Mouse (Mus musculus) B cell, adult 2 months (primary cell): ENCODE measurements around the gene 1110017D15Rik.

Experiments used
- DNase-seq, 2 experiments: peaks; one replicate each; pipeline ENCODE4 v3.0.0; 2022

Gene 1110017D15Rik

GRCm38 (mm10) chr4:41517233-41517632 is at the start of gene 1110017D15Rik:
TSS of gene 1110017D15Rik (minus strand) at chr4:41517333.
- no peak for DNase-seq

DNA sequence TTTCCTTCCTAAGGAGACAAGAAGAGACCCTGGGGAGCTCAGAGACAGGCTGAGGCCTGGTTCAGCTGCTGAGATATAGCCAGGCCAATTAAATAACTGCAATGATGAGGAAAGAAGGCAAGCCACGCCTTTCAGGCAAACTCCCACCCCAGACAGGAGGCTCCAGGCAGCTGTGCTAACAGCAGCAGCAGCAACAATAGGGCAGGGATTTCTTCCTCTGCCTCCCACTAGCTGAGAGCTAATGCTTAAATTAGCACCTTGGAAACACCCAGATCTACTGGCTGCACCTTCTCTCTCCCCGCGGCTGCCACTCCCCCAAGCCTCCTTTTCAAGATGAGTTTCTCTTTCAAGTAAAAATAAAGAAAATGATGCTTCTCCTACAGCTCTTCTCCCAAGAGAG is 49.0 kb upstream of the 1110017D15Rik start:
- DNase-seq, result no peak

GRCm38 (mm10) chr4:41563297-41563696 is 46.2 kb upstream of the 1110017D15Rik start:
- no peak for DNase-seq

- DNase-seq, result no peak
Measured at GRCm38 (mm10) chr4:41557092-41557491, 40.0 kb upstream of the 1110017D15Rik start.

DNA sequence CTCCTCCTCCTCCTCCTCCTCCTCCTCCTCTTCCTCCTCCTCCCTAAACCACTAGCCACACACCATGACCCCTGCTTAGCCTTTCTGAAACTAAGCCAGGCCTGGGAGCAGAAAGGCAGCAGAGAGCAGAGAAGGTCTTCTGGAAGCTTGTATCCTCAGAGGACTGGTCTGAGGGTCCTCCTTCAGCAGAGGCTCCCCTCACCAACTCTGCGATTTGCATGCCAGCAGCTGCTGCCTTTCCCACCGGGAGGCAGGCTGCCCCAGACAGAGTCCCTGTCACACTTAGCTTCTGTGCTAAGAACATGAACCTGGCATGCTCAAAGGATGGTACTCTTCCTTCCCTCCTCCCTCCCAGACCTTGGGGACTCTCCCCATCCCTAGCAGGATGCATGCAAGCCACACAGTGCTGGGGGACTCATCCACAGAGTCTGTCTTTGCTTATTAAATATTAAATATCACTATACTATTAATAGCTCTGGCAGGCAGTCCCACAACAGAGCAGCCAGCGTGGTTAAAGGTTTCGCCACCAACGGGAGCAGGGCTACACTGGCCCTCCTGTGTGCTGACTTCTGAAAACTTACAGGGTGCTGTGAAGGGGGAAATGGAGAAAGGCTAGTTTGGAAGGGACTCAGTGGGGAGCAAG is 39.3 kb upstream of the 1110017D15Rik start:
- DNase-seq, result no peak

DNA sequence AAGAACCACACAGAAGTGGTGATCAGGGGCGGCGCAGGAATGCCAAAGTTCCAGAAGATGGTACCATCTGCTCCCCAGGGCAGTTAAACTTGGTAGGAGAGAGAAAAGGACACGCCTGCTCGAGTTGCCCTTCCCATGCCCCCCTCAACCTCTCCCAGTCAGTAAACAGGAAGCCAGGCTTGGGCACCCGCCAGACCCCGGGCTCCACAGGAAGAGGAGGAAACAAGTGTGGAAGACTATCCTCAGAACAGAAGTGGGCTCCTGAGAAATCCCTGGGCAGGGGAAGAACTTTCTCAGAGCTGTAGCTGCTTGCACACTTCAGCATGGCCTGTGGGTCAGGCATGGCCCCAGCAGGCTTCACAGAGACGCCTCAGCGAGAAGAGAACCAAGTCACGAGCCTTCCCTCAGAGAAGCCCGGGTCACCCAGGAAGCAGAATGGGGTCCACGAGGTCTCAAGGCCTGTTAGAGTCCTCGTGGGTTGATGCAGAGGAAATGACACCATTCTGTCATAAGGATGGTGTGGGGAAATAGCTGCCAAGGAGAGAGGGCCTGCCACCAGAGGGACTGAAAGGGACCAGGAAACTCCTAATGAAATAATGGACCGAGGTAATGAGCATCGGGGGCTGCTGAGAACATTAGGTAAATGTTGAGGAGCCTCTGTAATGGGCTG is 38.0 kb upstream of the 1110017D15Rik start:
- no peak for DNase-seq

DNA sequence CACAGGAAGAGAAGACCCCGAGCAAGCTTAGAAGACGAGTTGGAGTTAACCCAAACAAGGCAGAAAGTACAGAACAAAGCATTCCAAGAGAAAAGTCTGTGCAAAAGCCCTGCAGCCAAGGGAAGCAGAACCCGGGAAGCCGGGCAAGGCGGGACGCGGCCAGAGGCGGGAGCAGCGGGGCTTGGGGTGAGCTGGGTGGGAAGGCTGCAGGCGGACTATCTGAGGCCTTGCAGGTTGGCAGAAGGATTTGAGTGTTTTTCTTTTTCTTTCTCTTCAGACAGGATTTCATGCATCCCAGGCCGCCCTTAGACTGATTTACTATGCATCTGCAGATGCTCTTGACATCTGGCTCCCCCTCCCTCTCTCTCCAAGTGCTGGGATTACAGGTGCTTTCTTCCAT is 36.0 kb upstream of the 1110017D15Rik start:
- DNase-seq, result no peak

- DNase-seq, result peak; percentile 84 to 87
Measured at GRCm38 (mm10) chr4:41552529-41552928, 35.4 kb upstream of the 1110017D15Rik start.

DNA sequence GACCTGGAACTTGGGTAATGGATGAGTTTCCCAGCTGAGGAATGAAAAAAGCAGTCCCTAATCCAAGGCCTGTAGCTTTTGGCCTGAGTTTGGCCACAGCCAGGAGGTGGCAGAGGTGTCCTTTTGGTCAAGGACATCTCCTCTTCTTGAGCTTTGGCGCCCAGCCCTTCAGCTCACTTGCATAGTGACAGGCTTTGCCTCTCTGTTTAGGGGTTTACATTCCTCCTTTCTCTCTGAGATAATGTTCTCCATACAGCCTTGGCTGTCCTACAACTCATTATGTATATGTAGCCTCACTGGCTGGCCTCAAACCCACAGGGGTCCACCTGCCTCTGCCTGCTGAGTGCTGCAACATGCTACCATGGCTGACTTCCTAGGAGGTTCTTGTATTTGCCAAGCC is 30.0 kb upstream of the 1110017D15Rik start:
- DNase-seq, result no peak

DNA sequence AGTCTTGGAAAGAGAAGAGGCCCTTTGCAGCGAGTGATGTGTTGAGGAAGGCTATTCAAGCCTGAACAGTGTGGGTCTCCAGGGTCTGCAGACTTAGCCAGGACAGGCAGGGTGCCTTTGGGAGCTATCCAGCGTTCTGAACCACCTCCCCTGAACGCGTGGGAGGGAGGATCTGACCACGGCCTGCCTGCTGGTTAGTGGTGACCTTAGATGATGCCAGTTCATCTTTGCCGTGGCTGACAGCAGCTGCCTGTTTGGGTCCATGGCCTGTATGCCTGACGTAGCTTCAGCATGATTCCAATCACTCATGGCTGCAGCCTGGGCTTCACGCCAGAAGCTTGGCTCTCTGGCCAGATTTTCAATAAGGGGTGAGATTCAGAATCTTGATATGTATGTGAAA is 28.9 kb upstream of the 1110017D15Rik start:
- DNase-seq, result no peak

DNA sequence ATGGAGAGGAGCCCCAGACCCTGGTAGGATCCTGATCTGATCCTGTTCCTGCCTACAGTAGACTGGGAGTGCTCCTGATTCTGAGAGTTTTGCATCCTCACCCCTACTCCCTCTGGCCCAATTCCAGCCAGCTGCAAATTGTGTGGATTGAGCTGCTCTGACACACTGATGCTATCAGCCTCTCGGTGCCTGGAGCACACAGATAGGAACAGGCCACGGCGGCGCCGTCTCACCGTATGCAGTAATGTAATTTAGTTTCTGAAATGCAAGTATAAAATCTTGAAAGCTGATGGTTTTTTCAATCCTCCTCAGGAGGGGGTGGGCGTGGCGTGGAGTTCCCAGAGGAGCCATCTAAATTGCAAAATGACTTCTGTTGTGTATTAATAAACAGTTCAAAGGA is 25.0 kb upstream of the 1110017D15Rik start:
- no peak for DNase-seq

DNA sequence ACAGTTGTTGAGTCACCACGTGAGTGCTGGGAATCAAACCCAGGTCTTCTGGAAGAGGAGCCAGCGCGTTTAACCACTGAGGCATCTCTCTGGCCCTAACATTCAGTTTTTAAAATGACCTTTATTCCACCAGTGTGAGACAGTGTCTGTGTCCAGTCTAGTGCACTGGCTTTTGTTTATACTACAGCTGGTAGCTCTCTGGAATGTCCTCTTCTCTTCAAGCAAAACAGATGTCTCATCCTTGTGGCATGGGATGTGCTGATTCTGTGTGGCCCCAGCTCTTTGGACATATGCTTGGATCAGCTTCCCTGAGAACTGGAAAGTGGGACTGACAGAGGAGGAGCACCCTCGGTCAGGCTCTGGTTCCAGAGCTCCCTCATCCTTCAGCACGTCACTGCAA is 17.7 kb upstream of the 1110017D15Rik start:
- no peak for DNase-seq

GRCm38 (mm10) chr4:41532420-41532819 is 15.3 kb upstream of the 1110017D15Rik start:
- DNase-seq, result peak; percentile 15 to 16

DNA sequence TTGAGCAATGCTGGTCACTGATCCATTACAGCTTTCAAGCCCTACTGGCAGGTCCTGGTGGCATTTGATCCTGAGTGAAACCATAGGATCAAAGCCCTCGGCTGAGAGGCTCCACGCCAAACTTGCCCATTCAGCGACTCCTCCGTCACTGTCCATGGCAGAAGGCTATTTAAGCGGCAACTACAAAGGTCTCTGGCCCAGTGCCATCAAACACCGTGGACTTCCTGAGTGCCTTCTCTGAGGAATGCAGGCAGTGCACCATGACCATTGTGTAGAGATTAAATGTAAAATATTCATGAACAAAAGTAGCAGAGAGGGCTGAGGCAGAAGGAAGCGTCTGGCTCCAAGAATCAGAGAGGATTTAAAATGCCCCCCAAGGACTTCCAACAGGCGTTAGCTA is 10.9 kb upstream of the 1110017D15Rik start:
- DNase-seq, result no peak

- DNase-seq, result no peak
Measured at GRCm38 (mm10) chr4:41527076-41527475, 9.9 kb upstream of the 1110017D15Rik start.

GRCm38 (mm10) chr4:41526553-41526952 is 9.4 kb upstream of the 1110017D15Rik start:
- no peak for DNase-seq

DNA sequence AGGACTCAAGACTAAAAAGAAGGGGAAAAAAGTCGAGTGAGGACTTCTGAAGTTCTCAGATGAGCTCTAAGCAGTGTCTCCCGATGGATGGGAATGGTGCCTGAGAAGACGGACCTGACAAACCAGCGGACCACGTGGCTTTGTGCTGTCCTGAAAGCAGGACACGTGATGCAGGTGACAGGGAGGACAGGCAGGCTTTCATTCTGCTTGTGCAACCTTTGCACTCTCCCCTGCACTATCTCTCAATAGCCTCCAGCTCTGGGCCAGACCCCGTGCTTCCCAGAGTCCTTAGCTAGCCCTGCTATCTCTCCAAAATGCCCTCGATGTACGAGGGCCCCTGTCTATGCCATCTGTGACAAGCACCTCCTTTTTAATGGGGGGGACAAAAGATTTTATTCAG is 7.7 kb upstream of the 1110017D15Rik start:
- DNase-seq, result no peak

- no peak for DNase-seq
Measured at GRCm38 (mm10) chr4:41523839-41524238, 6.7 kb upstream of the 1110017D15Rik start.

DNA sequence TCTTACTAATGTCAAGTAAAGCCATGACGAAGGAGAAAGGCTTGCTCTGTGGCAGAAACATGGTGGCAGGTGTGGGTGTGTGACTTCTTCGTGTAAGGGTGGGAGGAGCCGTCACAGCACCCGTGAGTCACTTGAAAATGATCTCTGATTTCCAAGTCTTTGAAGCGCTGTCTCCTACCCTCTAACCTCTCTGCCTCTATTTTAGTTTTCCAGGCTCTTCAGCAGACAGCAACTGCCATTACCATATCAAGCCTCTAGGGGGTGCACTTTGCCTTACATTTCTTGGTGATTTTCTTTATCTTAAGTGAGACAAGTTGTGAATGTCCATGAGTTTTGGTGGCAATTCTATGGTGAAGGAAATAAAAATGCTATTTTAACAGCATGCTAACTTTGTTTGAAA is 5.7 kb upstream of the 1110017D15Rik start:
- DNase-seq, result peak; percentile 59 to 66

DNA sequence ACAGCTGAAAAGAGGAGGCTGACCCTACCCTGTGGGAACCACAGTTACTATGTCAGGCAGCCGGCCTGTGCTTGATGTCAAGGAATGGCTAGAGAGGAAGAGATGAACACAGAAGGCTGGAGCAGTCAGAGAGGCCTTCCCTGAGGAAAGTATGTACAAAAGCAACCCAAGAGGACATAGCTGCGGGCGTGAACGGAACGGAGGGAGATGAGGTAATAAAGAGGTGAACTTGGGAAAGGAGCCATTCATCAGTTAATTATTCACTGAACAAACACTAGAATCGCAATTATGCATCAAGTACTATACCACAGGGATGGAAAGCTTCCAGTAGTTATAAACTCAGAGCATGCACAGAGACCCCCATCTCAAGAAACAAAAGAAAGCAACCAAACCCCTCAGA is 5.0 kb upstream of the 1110017D15Rik start:
- no peak for DNase-seq

DNA sequence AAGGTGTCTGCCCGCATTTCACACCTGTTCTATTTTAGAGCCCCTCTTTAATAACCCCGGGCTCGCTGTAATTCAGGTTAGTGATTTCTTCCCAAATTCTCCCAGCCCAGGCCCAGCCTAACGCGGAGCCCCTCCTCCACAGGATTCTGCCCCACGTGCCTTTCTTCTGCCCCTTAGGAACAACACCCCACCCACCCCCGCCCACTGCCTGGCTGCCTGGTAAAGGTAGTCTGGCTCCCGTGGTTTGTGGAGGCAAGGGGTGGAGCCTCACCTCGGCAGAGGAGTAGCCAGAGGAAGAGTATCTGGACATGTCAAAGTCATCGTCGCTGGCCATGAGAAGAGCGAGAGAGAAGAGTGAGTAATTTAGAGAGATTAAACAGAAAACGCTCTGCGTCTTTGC is 3.5 kb upstream of the 1110017D15Rik start:
- no peak for DNase-seq

GRCm38 (mm10) chr4:41519195-41519594 is 2.1 kb upstream of the 1110017D15Rik start:
- DNase-seq, result no peak

DNA sequence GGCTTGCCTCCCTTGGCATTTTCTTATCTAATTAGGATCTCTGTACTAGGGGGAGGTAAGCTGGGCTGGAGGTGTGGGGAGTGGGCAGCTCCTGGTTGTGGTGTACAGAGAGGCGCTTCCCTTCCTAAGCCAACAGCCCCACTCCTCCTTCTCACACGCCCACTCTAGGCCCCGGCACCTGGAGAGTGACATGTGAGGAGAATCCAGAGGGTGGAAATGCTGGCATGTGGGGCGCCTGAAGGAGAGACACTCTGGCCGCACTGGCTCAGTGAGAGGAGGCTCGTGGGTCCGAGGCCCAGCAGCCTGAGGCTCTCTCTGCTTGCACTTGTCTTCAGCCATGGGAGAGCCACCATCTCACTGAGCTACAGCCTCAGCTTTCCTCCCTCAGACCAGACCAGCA is 1.2 kb upstream of the 1110017D15Rik start:
- DNase-seq, result no peak

GRCm38 (mm10) chr4:41513714-41514113 is 3.4 kb downstream of the 1110017D15Rik start:
- no peak for DNase-seq

DNA sequence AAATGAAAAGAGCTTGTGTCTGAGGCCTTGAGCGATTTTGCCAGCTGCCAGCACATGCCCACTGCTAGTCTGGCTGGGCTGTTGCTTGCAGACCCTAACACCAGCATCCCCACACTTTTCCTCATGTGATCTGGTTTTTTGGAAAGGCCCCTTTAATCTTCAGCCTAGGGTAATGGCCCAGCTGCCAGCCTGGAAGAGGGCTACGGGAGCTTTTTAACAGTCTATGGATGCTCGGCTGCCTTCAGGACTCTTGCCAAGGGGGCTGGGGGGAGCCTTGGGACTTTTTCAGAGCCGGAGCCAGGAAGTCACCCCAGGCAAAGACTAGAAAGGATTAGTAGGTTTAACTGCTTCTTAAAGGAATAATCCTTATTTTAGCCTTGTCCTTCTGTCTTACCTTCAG is 3.8 kb downstream of the 1110017D15Rik start:
- no peak for DNase-seq
